Mouse (Mus musculus): ENCODE results near the gene Prrx2. TPM values are rescaled to one million over a fixed set of nuclear protein-coding genes. Genes with fewer than 3 reads are reported as not detected.
A peak's percentile ranks its signal among the peaks of the same experiment; 100 is the strongest.

The Prrx2 gene
- total RNA-seq, 2 experiments from 2014 or later: 1.5 to 1.7 TPM

- H3K27ac ChIP-seq: no peak overlapping the region
- H3K4me3 ChIP-seq: no peak overlapping the region
- intact Hi-C loops (cut with DNase I): no loop called here
- no peak for DNase-seq (ENCODE audit: extremely low spot score in 1 of 2, low spot score in 2 of 2)
- TF ChIP-seq CTCF (IDR thresholded peaks at IDR 0.05): no peak
These were observed 13.4 kb downstream of the Prrx2 start for GRCm38 (mm10) chr2:30848184-30848583.

DNA sequence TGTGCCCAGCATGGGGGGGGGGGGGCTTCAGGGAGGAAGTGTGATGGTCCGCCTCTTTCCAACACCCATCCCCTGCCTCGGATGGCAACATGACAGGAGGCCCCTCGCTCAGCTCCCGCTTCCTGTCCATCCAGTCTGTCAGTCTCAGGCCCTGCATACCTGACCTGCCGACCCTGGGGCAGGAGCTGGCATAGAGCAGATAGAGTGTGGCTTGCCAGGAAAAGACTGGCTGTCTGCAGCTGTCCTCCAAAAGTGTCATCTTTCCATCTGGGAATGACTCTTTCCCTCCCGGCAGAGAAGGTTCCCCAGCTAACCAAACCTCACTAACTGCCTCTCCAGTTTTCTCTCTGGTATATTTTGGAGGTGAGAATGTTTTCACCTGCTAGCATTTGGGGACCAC is 15.8 kb downstream of the Prrx2 start:
- intact Hi-C loops (cut with DNase I): no loop called here
- no peak overlapping the region for H3K27ac ChIP-seq
- DNase-seq (ENCODE audit: extremely low spot score in 1 of 2, low spot score in 2 of 2): no peak
- TF ChIP-seq CTCF (IDR thresholded peaks at IDR 0.05): no peak
- H3K4me3 ChIP-seq: no peak overlapping the region

- Histone ChIP-seq H3K4me3 (no peak overlapping the region), H3K27ac (no peak overlapping the region)
- TF ChIP-seq CTCF (IDR thresholded peaks at IDR 0.05): no peak
- intact Hi-C loops (cut with DNase I): no loop called here
- DNase-seq (ENCODE audit: extremely low spot score in 1 of 2, low spot score in 2 of 2): no peak
These were observed 18.1 kb downstream of the Prrx2 start for GRCm38 (mm10) chr2:30852771-30853313.

- DNase-seq (ENCODE audit: extremely low spot score in 1 of 2, low spot score in 2 of 2): no peak
- no peak for TF ChIP-seq CTCF (IDR thresholded peaks at IDR 0.05)
- Histone ChIP-seq H3K27ac (no peak overlapping the region), H3K4me3 (no peak overlapping the region)
- intact Hi-C loops (cut with DNase I): no loop called here
These were observed 22.3 kb downstream of the Prrx2 start for GRCm38 (mm10) chr2:30857076-30857475.

DNA sequence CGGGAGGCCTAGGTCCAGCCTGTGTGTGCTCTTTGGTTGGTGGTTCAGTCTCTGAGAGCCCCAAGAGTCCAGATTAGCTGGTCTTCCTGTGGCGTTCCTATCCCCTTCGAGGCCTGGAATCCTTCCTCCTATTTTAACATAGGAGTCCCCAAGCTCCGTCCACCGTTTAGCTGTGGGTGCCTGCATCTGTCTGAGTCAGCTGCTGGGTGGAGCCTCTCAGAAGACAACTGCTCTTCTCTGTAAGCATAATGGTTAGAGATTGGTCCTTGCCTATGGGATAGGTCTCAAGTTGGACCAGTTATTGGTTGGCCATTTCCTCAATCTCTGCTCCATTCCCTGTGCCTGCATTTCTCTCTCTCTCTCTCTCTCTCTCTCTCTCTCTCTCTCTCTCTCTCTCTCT is 25.0 kb downstream of the Prrx2 start:
- TF ChIP-seq CTCF (IDR thresholded peaks at IDR 0.05): no peak
- Histone ChIP-seq H3K27ac (no peak overlapping the region), H3K4me3 (no peak overlapping the region)
- DNase-seq (ENCODE audit: extremely low spot score in 1 of 2, low spot score in 2 of 2): no peak
- intact Hi-C loops (cut with DNase I): no loop called here

DNA sequence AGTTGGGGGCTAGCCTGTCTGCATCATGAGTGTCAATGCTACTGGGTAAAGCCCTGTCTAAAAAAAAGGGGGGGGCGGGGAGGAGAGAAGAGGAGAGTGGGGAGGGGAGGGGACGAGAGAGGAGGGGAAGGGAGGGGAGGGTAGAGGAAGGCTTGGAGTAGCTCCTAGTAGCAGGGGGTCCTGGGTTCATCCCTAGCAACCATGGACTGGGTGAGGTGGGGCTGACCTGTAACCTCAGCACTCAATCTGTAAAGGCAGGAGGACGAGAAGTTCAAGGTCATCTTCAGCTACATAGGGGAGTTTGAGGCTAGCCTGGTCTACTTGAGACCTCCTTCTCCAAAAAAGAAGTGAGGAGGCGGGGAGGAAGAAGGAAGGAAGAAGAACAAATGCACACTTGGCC is 27.3 kb downstream of the Prrx2 start:
- intact Hi-C loops (cut with DNase I): no loop called here
- TF ChIP-seq CTCF (IDR thresholded peaks at IDR 0.05): no peak

GRCm38 (mm10) chr2:30863574-30863973 is 28.8 kb downstream of the Prrx2 start:
- Histone ChIP-seq H3K27ac (no peak overlapping the region), H3K4me3 (no peak overlapping the region)
- DNase-seq (ENCODE audit: extremely low spot score in 1 of 2, low spot score in 2 of 2): no peak
- intact Hi-C loops (cut with DNase I): no loop called here
- no peak for TF ChIP-seq CTCF (IDR thresholded peaks at IDR 0.05)

More for the DNA sequence above, 27.3 kb downstream of the Prrx2 start:
- Histone ChIP-seq H3K27ac (no peak overlapping the region), H3K4me3 (no peak overlapping the region)
- DNase-seq (ENCODE audit: extremely low spot score in 1 of 2, low spot score in 2 of 2): no peak

DNA sequence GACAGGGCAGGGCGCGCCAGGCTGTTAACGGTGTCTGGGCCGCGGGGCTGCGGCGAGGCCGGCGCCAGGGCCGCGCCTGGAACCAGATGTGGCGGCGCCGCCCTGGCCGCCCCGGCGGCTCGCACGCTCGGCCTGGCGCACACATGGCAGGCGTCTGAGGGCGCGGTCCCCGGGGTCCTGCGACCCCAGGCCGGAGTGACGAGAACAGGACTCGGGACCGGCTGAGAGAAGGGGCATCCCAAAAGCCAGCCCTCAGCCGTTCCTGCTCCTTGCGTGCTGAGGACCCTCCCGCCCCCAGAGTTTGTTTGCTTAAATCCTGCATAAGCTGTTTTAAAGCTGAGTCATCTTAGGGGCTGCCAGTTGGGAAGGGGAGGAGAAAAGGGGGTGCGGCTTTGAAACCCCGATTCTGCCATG is 30.2 kb downstream of the Prrx2 start:
- no peak for TF ChIP-seq CTCF (IDR thresholded peaks at IDR 0.05)
- intact Hi-C loops (cut with DNase I): no loop called here
- Histone ChIP-seq H3K27ac (no peak overlapping the region), H3K4me3 (no peak overlapping the region)
- DNase-seq (ENCODE audit: extremely low spot score in 1 of 2, low spot score in 2 of 2): no peak

- intact Hi-C loops (cut with DNase I): no loop called here
- no peak for TF ChIP-seq CTCF (IDR thresholded peaks at IDR 0.05)
- no peak for DNase-seq (ENCODE audit: extremely low spot score in 1 of 2, low spot score in 2 of 2)
- Histone ChIP-seq H3K27ac (no peak overlapping the region), H3K4me3 (no peak overlapping the region)
These were observed 30.7 kb downstream of the Prrx2 start for GRCm38 (mm10) chr2:30865426-30865825.

DNA sequence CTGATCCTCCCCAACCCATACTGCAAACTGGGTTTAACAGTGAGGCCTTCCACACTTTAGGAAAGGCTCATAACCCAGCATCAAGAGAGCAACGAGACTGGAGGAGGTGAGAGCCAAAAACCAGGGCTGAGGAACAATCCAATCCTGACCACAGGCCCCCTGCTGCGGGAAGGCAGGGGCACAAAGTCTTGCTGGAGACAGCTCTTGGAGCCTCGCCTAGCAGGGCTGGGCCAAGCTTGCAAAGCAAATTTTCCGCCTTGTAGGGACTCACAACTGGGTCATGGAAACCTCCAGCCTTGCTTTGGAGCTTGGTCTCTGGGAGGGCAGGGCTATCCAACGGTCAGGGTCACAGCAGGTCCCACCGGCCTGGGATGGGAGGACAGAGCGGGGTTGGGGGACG is 36.1 kb downstream of the Prrx2 start:
- DNase-seq (ENCODE audit: extremely low spot score in 1 of 2, low spot score in 2 of 2): peak in 1 of 2 experiments; percentile 27
- TF ChIP-seq CTCF (IDR thresholded peaks at IDR 0.05): no peak
- no peak overlapping the region for H3K27ac ChIP-seq
- intact Hi-C loops (cut with DNase I): loop anchor here (1.0 kb wide), 1 partner anchor 37 kb away; the partner anchor contains the start of gene Prrx2
- H3K4me3 ChIP-seq: no peak overlapping the region

DNA sequence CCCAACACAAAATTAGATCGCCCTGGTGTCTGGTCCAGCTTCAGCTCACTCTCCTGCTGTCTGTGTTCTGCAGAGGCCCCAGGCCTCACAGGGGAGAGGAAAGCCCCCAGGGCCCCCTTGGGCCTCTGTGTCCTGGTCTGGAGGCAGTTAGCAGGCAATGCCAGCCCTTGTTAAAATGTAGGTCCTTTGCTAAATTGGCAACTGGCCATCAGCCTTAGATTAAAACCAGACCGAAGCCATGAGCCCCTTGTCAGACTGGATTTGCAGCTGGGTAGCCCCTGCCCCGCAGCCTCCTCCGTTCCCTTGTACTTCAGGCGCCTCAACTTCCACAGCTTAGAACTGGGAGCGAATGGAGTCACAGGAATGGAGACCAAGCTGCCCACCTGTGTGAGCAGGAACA is 37.9 kb downstream of the Prrx2 start:
- Histone ChIP-seq H3K27ac (no peak overlapping the region), H3K4me3 (no peak overlapping the region)
- DNase-seq (ENCODE audit: extremely low spot score in 1 of 2, low spot score in 2 of 2): no peak
- intact Hi-C loops (cut with DNase I): no loop called here
- no peak for TF ChIP-seq CTCF (IDR thresholded peaks at IDR 0.05)

DNA sequence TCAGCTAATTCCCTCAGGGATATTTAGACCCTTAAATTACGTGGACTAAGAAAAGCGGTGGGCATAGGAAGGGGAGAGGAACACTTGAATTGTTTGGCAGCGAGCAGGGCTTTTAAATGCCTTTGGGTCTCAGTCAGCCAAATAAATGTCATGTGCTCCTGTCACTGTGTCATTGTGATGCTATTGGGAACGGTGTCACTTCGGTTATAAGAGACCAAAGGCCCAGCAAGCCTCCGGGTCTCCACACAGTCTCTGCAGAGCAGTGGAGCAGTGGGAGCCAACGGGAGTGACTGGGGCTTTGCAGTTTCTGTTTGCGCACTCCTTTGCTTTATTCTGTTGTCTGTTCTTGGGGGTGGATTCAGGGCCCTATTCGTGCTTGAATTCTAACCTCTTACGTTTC is 39.7 kb downstream of the Prrx2 start:
- intact Hi-C loops (cut with DNase I): no loop called here
- no peak for TF ChIP-seq CTCF (IDR thresholded peaks at IDR 0.05)

DNA sequence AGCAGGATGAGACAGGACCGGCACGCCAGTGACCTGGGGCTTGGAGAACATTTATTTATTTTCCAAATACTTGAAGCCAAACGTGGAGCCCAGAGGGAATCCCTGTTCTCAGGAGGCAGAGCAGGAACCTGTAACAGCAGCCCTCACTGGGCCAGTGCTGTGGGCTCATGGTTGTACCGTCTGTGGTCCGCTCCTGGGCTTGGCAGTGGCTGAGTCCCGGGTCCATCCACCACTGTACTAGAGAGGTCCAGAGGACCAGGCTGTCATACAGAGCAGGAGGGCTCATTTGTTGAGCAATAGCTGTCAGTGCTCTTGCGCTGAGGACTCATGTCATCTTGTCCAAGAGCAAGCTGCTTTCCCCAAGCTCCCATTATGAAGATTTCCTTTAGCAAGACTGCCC is 40.3 kb downstream of the Prrx2 start:
- intact Hi-C loops (cut with DNase I): no loop called here
- no peak overlapping the region for H3K27ac ChIP-seq
- no peak for TF ChIP-seq CTCF (IDR thresholded peaks at IDR 0.05)
- DNase-seq (ENCODE audit: extremely low spot score in 1 of 2, low spot score in 2 of 2): no peak
- H3K4me3 ChIP-seq: no peak overlapping the region

More for the DNA sequence above, 39.7 kb downstream of the Prrx2 start:
- no peak overlapping the region for H3K4me3 ChIP-seq
- no peak overlapping the region for H3K27ac ChIP-seq
- no peak for DNase-seq (ENCODE audit: extremely low spot score in 1 of 2, low spot score in 2 of 2)

All from left cerebral cortex, adult 2 months (tissue).